Mouse (Mus musculus) layer of hippocampus, adult 18-20 months (tissue): ENCODE measurements at regions not wholly inside any gene's neighbourhood (a gene's known extent, or its start where the extent isn't known, plus 50 kb on each side); places are given as distances from the start of the nearest gene placed in this dataset.
"Not testable (repeated sequence)": the region's sequence is repeated elsewhere in the genome, so short reads cannot be mapped to it uniquely, and the experiment has no call there.

Source experiments
- DNase-seq, 2 experiments: peaks; one replicate each; pipeline ENCODE4 v3.0.0; 2022; ENCODE audit warnings: low spot score in 2 of 2

GRCm38 (mm10) chr12:107208826-107209225 lies 279.6 kb upstream of the 3110018I06Rik start:
- not testable (repeated sequence) for DNase-seq

- DNase-seq = peak; percentile 50 to 77
Measured at GRCm38 (mm10) chr12:107212826-107213225, 275.6 kb upstream of the 3110018I06Rik start.

- no peak for DNase-seq
Measured at GRCm38 (mm10) chr12:107216119-107216518, 272.3 kb upstream of the 3110018I06Rik start.

GRCm38 (mm10) chr12:107221276-107221970 lies 267.0 kb upstream of the 3110018I06Rik start:
- DNase-seq = no peak

- DNase-seq = no peak
Measured at GRCm38 (mm10) chr12:107222106-107222505, 266.3 kb upstream of the 3110018I06Rik start.

- DNase-seq = no peak
Measured at GRCm38 (mm10) chr12:107230097-107230496, 258.3 kb upstream of the 3110018I06Rik start.

- DNase-seq = no peak
Measured at GRCm38 (mm10) chr12:107231629-107232028, 256.8 kb upstream of the 3110018I06Rik start.

- DNase-seq = no peak
Measured at GRCm38 (mm10) chr12:107250747-107251470, 237.5 kb upstream of the 3110018I06Rik start.

- DNase-seq = no peak
Measured at GRCm38 (mm10) chr12:107251981-107252380, 236.5 kb upstream of the 3110018I06Rik start.

GRCm38 (mm10) chr12:107262076-107262475 lies 226.4 kb upstream of the 3110018I06Rik start:
- DNase-seq = no peak

GRCm38 (mm10) chr12:107262516-107262915 lies 225.9 kb upstream of the 3110018I06Rik start:
- no peak for DNase-seq

GRCm38 (mm10) chr12:107266696-107267095 lies 221.7 kb upstream of the 3110018I06Rik start:
- DNase-seq = no peak

- DNase-seq = no peak
Measured at GRCm38 (mm10) chr12:107285622-107286021, 202.8 kb upstream of the 3110018I06Rik start.

- DNase-seq = no peak
Measured at GRCm38 (mm10) chr12:107291377-107291776, 197.1 kb upstream of the 3110018I06Rik start.

GRCm38 (mm10) chr12:107307094-107307740 lies 181.2 kb upstream of the 3110018I06Rik start:
- DNase-seq = no peak

GRCm38 (mm10) chr12:107315446-107315845 lies 173.0 kb upstream of the 3110018I06Rik start:
- DNase-seq = peak in 1 of 2 experiments; percentile 56

GRCm38 (mm10) chr12:107322861-107323260 lies 165.6 kb upstream of the 3110018I06Rik start:
- no peak for DNase-seq

GRCm38 (mm10) chr12:107326101-107326500 lies 162.3 kb upstream of the 3110018I06Rik start:
- DNase-seq = no peak

- no peak for DNase-seq
Measured at GRCm38 (mm10) chr12:107327107-107327770, 161.2 kb upstream of the 3110018I06Rik start.

- no peak for DNase-seq
Measured at GRCm38 (mm10) chr12:107328986-107329385, 159.4 kb upstream of the 3110018I06Rik start.

- DNase-seq = no peak
Measured at GRCm38 (mm10) chr12:107334366-107334765, 154.1 kb upstream of the 3110018I06Rik start.
